Comparison of ENCODE assay signal across 8 mouse cellular contexts in the genomic region with DNA sequence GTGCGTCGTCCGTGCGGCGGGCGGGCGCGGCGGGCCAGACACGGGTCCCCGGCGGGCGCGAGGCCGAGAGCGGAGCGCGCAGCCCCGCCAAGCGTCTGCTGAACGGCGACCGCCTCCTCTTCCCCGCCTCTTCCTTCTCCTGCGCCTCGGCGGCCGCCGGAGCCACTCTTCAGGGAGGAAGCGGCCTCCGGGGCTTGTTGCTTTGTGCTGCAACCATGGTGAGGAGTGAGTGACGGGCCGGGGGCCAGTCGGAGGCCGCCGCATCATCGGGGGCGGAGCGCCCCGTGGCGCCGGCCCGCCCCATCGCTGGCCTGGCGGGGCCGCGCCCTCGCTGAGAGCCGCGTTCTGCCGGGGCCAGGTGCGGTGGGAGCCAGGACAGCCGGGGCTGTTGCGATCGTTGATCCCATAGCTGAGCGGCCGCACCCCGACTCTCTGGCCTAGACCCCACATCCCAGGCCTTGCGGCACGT. TPM values are rescaled to one million over a fixed set of nuclear protein-coding genes. Genes with fewer than 3 reads are reported as not detected.
DNase-seq lines count a peak whose midpoint lies in the region; ATAC-seq and TF ChIP-seq lines count a peak whose summit lies in the region.

No protein-coding gene starts in this region.

- H3K4me2 ChIP-seq in embryonic facial prominence, embryonic 15.5 days (replicated peaks), result peak overlapping the region; percentile 71
- H3K4me2 ChIP-seq in limb, embryonic 13.5 days (replicated peaks), result peak overlapping the region; percentile 96
- H3K4me2 ChIP-seq in midbrain, embryonic 15.5 days, result peak overlapping the region; percentile 96

- peak overlapping the region; percentile 80 for H3K27ac ChIP-seq in bone marrow macrophage, adult 2 months (ENCODE audit: insufficient read depth, low read depth, low read length)
- peak overlapping the region; percentile 97 for H3K27ac ChIP-seq in embryonic facial prominence, embryonic 15.5 days (replicated peaks)
- H3K27ac ChIP-seq in limb, embryonic 13.5 days, result peak overlapping the region; percentile 97
- H3K27ac ChIP-seq in midbrain, embryonic 15.5 days, result peak overlapping the region; percentile 94

- peak; percentile 98 for ATAC-seq in embryonic facial prominence, embryonic 15.5 days (ENCODE audit: insufficient number of reproducible peaks, low FRiP score, low TSS enrichment, low read depth)
- ATAC-seq in limb, embryonic 13.5 days (ENCODE audit: low FRiP score, low read depth), result peak; percentile 98
- peak; percentile 98 for ATAC-seq in midbrain, embryonic 15.5 days (replicated peaks)

- no peaks in the 10 kb centered on the region for H3K27me3 ChIP-seq in embryonic facial prominence, embryonic 15.5 days
- H3K27me3 ChIP-seq in limb, embryonic 13.5 days, result peaks cover 4% of the 10 kb centered on the region; the same call in 1 of the 2 replicates
- H3K27me3 ChIP-seq in midbrain, embryonic 15.5 days (replicated peaks), result peaks cover 7% of the 10 kb centered on the region; the same call in 1 of the 2 replicates

- no peaks in the 10 kb centered on the region for H3K36me3 ChIP-seq in embryonic facial prominence, embryonic 15.5 days
- H3K36me3 ChIP-seq in limb, embryonic 13.5 days, result no peaks in the 10 kb centered on the region
- no peaks in the 10 kb centered on the region for H3K36me3 ChIP-seq in midbrain, embryonic 15.5 days (replicated peaks)

- H3K9ac ChIP-seq in embryonic facial prominence, embryonic 15.5 days, result peak overlapping the region; percentile 78
- peak overlapping the region; percentile 94 for H3K9ac ChIP-seq in limb, embryonic 13.5 days
- peak overlapping the region; percentile 88 for H3K9ac ChIP-seq in midbrain, embryonic 15.5 days

- peak; percentile 93 for DNase-seq in B cell, adult 2 months
- DNase-seq in heart, adult 9 months (ENCODE audit: low spot score in 2 of 2), result peak; percentile 96 to 98
- DNase-seq in kidney, adult 9 months, result peak; percentile 97
- DNase-seq in spleen, adult 18-20 months, result peak; percentile 87 to 90

- peak overlapping the region; percentile 82 for H3K4me3 ChIP-seq in bone marrow macrophage, adult 2 months (ENCODE audit: insufficient read depth, low read length)
- peak overlapping the region; percentile 87 for H3K4me3 ChIP-seq in embryonic facial prominence, embryonic 15.5 days (replicated peaks)
- peak overlapping the region; percentile 92 for H3K4me3 ChIP-seq in limb, embryonic 13.5 days
- peak overlapping the region; percentile 92 for H3K4me3 ChIP-seq in midbrain, embryonic 15.5 days

- TF ChIP-seq POLR2A in bone marrow macrophage, adult 2 months (IDR thresholded peaks at IDR 0.05; ENCODE audit: borderline replicate concordance, low read depth, low read length), result no peak

- TF ChIP-seq CTCF in bone marrow macrophage, adult 2 months (IDR thresholded peaks at IDR 0.05; ENCODE audit: low read depth, low read length), result no peak

- WGBS in embryonic facial prominence, embryonic 15.5 days, result 1% methylated on average over 57 of the region's 60 CpGs
- under 1% methylated on average over 37 of the region's 60 CpGs for WGBS in limb, embryonic 13.5 days
- WGBS in midbrain, embryonic 15.5 days, result 2% methylated on average over 55 of the region's 60 CpGs

- H3K4me1 ChIP-seq in bone marrow macrophage, adult 2 months (ENCODE audit: control insufficient read depth, insufficient read depth, low read length), result peaks cover 14% of the 10 kb centered on the region
- peaks cover 34% of the 10 kb centered on the region for H3K4me1 ChIP-seq in embryonic facial prominence, embryonic 15.5 days
- peaks cover 42% of the 10 kb centered on the region for H3K4me1 ChIP-seq in limb, embryonic 13.5 days
- peaks cover 37% of the 10 kb centered on the region for H3K4me1 ChIP-seq in midbrain, embryonic 15.5 days

- H3K9me3 ChIP-seq in embryonic facial prominence, embryonic 15.5 days (replicated peaks), result no peaks in the 10 kb centered on the region
- no peaks in the 10 kb centered on the region for H3K9me3 ChIP-seq in limb, embryonic 13.5 days
- no peaks in the 10 kb centered on the region for H3K9me3 ChIP-seq in midbrain, embryonic 15.5 days

RNA-seq across cellular contexts. Expression of a gene that starts 0.8 kb away (rescaled TPM):
- polyA plus RNA-seq in bone marrow macrophage, adult 2 months (2012; ENCODE audit: insufficient read depth, insufficient read length, missing spikeins), result 13.3 and 13.6 TPM in 2 replicates
- polyA plus RNA-seq in embryonic facial prominence, embryonic 15.5 days (2015; fragmentation: Nextera tagmentation; extraction: Ambion mirVana), result 7.3 and 7.5 TPM in 2 replicates
- polyA plus RNA-seq in limb, embryonic 13.5 days (2015; fragmentation: Nextera tagmentation; extraction: Ambion mirVana), result 7.0 and 7.1 TPM in 2 replicates
- 14.4 and 14.8 TPM in 2 replicates for polyA plus RNA-seq in midbrain, embryonic 15.5 days (2015; fragmentation: Nextera tagmentation; extraction: Ambion mirVana)

RNA-seq across cellular contexts. Expression of a gene that starts 49.3 kb away (rescaled TPM):
- not detected in 2 replicates for polyA plus RNA-seq in bone marrow macrophage, adult 2 months (2012; ENCODE audit: insufficient read depth, insufficient read length, missing spikeins)
- not detected in 2 replicates for polyA plus RNA-seq in embryonic facial prominence, embryonic 15.5 days (2015; fragmentation: Nextera tagmentation; extraction: Ambion mirVana)
- polyA plus RNA-seq in limb, embryonic 13.5 days (2015; fragmentation: Nextera tagmentation; extraction: Ambion mirVana), result 0.08 and 0.20 TPM in 2 replicates
- polyA plus RNA-seq in midbrain, embryonic 15.5 days (2015; fragmentation: Nextera tagmentation; extraction: Ambion mirVana), result not detected in 2 replicates

Comparison
In these comparisons a context has a peak if more than half of its experiments do, and no peak if none do; other contexts are left out.
1. Peak in every context shown above with its lines: DNase-seq, ATAC-seq, H3K4me3 ChIP-seq and H3K27ac ChIP-seq.